In the genomic region with DNA sequence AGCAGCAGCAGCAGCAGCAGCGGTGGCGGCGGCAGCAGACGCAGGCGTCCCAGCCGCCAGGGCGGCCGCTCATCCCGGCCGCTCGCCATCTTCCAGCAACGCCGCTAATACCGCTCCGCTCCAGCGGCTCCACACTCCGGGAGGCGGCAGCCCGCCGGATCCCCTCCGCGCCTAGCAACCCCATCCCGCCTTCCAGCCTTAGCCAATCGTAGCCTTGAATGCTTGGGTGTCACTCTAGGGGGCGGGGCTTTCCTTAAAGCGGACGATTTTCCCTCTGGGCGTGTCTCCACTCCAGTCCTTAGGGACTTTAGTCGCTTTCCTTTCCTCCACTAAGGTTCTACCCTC, we compare ENCODE assay signal across 7 mouse cellular contexts. TPM values are rescaled to one million over a fixed set of nuclear protein-coding genes. Genes with fewer than 3 reads are reported as not detected.
DNase-seq lines count a peak whose midpoint lies in the region; ATAC-seq lines count a peak whose summit lies in the region.

Cpd (minus strand) TSS at position 141 of the 345 bp plus-strand sequence.

- 0% methylated on average over 24 of the region's 29 CpGs for WGBS in intestine, embryonic 16.5 days
- WGBS in midbrain, embryonic 11.5 days, result under 1% methylated on average over 29 of the region's 29 CpGs

- 0 out of 2 replicates have a peak, but pooled peaks cover 3% of the 10 kb centered on the region for H3K9me3 ChIP-seq in intestine, embryonic 16.5 days (ENCODE audit: control insufficient read depth, low read length)
- H3K9me3 ChIP-seq in midbrain, embryonic 11.5 days (ENCODE audit: control insufficient read depth, low read length), result no peaks in the 10 kb centered on the region; the same call in 1 of the 2 replicates

- peak within 1 kb of the TSS; percentile 98 for H3K4me2 ChIP-seq in intestine, embryonic 16.5 days (ENCODE audit: low read depth, low read length)
- peak within 1 kb of the TSS; percentile 95 for H3K4me2 ChIP-seq in midbrain, embryonic 11.5 days

- H3K36me3 ChIP-seq in intestine, embryonic 16.5 days (ENCODE audit: control insufficient read depth, insufficient read depth, low read length), result no peaks in the 10 kb centered on the region
- H3K36me3 ChIP-seq in midbrain, embryonic 11.5 days (ENCODE audit: control insufficient read depth, insufficient read depth, low read length), result no peaks in the 10 kb centered on the region

- peaks cover 9% of the 10 kb centered on the region; the same call in 1 of the 2 replicates for H3K4me1 ChIP-seq in intestine, embryonic 16.5 days (ENCODE audit: control insufficient read depth, insufficient read depth, low read length)
- peaks cover 13% of the 10 kb centered on the region for H3K4me1 ChIP-seq in midbrain, embryonic 11.5 days (ENCODE audit: control insufficient read depth, insufficient read depth, low read length)

- peak; percentile 95 for DNase-seq in adrenal gland, adult 8-10 months
- DNase-seq in embryo, embryonic 9.5 days (ENCODE audit: extremely low spot score), result peak; percentile 96
- peak; percentile 92 to 95 for DNase-seq in gastrocnemius, postnatal 4 days (ENCODE audit: low spot score in 2 of 2)
- peak; percentile 95 to 96 for DNase-seq in left cerebral cortex, postnatal 36 days (ENCODE audit: low spot score in 2 of 2)
- DNase-seq in midbrain, embryonic 11.5 days (ENCODE audit: low spot score, missing footprints), result peak; percentile 99
- DNase-seq in skeletal muscle tissue, adult 2 months (ENCODE audit: low read depth, low spot score), result peak; percentile 94

- peak within 1 kb of the TSS; percentile 94 for H3K4me3 ChIP-seq in intestine, embryonic 16.5 days (ENCODE audit: low read length)
- H3K4me3 ChIP-seq in midbrain, embryonic 11.5 days (ENCODE audit: low read depth, low read length), result peak within 1 kb of the TSS; percentile 87

- peak within 1 kb of the TSS; percentile 89 for H3K9ac ChIP-seq in intestine, embryonic 16.5 days (ENCODE audit: low read depth, low read length)
- H3K9ac ChIP-seq in midbrain, embryonic 11.5 days (ENCODE audit: low read length), result peak within 1 kb of the TSS; percentile 86

- H3K27ac ChIP-seq in intestine, embryonic 16.5 days (ENCODE audit: low read length), result peak within 1 kb of the TSS; percentile 82
- peak within 1 kb of the TSS; percentile 73 for H3K27ac ChIP-seq in midbrain, embryonic 11.5 days (ENCODE audit: low read depth, low read length)

- intact Hi-C loops in left cerebral cortex, postnatal 36 days (cut with DNase I), result loop anchor here (5.0 kb wide), 1 partner anchor 100 kb away; no protein-coding TSS in a partner anchor

- ATAC-seq in intestine, embryonic 16.5 days, result peak; percentile 100
- peak; percentile 100 for ATAC-seq in midbrain, embryonic 11.5 days (ENCODE audit: low FRiP score)

- no peaks in the 10 kb centered on the region for H3K27me3 ChIP-seq in intestine, embryonic 16.5 days (replicated peaks; ENCODE audit: control insufficient read depth, insufficient read depth, low read length)
- H3K27me3 ChIP-seq in midbrain, embryonic 11.5 days (ENCODE audit: control insufficient read depth, insufficient read depth, low read length), result no peaks in the 10 kb centered on the region

RNA-seq across cellular contexts. Expression of gene Cpd, which starts in this region (rescaled TPM):
- total RNA-seq in adrenal gland, adult 8-10 months (2022), result 10 to 100 TPM; 35.5 to 54.1 (median 45.7) TPM
- 10 to 100 TPM; 63.3 to 66.3 TPM for total RNA-seq in gastrocnemius, postnatal 4 days (2021)
- 4.7 and 5.4 TPM in 2 replicates for polyA plus RNA-seq in intestine, embryonic 16.5 days (2015; fragmentation: Nextera tagmentation; extraction: Ambion mirVana)
- 10 to 100 TPM; 53.0 to 56.1 TPM for total RNA-seq in left cerebral cortex, postnatal 36 days (2021)
- 14.4 and 16.5 TPM in 2 replicates for polyA plus RNA-seq in midbrain, embryonic 11.5 days (2014; fragmentation: Nextera tagmentation; extraction: Ambion mirVana)

Comparison
In these comparisons a context has a peak if more than half of its experiments do, and no peak if none do; other contexts are left out.
1. Peak in every context shown above with its lines: DNase-seq, ATAC-seq, H3K4me3 ChIP-seq and H3K27ac ChIP-seq.